Mouse (Mus musculus) adrenal gland, adult (tissue): ENCODE results near the gene Abhd15.
"Not testable (repeated sequence)": the region's sequence is repeated elsewhere in the genome, so short reads cannot be mapped to it uniquely, and the experiment has no call there.

Experiments
- DNase-seq, 2 experiments: peaks; one replicate each; pipeline ENCODE4 v3.0.0; 2022 to 2023; ENCODE audit warnings: low spot score in 1 of 2; ENCODE audit not compliant: inconsistent age in 2 of 2

The Abhd15 gene

GRCm38 (mm10) chr11:77511336-77511735 lies 3.6 kb upstream of the Abhd15 start:
- DNase-seq: no peak

GRCm38 (mm10) chr11:77512891-77513810 lies 1.8 kb upstream of the Abhd15 start:
- DNase-seq: peak; percentile 90 to 96

DNA sequence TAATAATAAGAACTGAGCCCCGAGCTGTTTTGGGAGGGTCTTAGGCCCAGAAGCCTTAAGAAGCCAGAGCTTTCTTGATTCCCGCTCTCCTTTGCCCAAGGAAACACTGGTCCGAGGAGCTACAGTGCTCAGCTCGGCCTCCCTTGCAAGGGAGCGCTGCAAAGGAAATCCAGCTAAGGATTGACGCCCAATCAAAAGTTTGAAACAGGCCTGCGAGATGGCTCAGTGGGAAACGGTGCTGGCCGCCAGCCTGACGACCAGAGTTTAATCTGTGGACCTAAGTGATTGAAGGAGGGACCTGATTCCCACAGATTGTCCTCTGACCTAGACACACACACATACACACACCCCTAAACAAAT lies 1.1 kb upstream of the Abhd15 start:
- DNase-seq: no peak

- no peak for DNase-seq
Measured at GRCm38 (mm10) chr11:77514281-77514831, 565 bp upstream of the Abhd15 start.

GRCm38 (mm10) chr11:77515637-77516552 lies 974 bp downstream of the Abhd15 start, which contains the start of gene Trp53i13:
Gene Trp53i13, minus strand, starts transcription at chr11:77515980.
- peak; percentile 64 to 65 for DNase-seq

GRCm38 (mm10) chr11:77516553-77517425 lies 1.9 kb downstream of the Abhd15 start:
- peak; percentile 35 to 75 for DNase-seq

GRCm38 (mm10) chr11:77518051-77518798 lies 3.3 kb downstream of the Abhd15 start:
- DNase-seq: peak; percentile 52 to 81

DNA sequence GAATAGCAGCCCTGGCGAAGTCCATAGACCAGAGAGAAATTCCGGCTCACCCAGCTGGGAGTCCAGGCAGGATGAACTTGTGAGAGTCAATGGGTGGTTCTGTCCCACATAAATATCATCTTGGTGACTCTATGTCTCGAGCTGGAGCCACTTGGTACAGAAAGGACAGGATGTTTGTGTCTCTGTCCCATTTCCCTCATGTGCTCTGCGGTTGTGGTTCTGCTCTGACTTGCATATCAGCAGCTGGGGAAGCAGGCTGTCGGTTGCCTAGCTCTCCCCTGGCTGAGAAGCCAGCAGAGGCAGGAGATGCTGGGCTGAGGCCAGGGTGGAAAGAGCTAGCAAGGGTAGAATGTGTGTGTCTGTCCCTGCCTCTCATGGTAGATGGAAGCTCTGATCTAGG lies 4.1 kb downstream of the Abhd15 start, which contains the start of gene Gm10392:
Gm10392 (minus strand) TSS at position 156 of the 400 bp plus-strand sequence.
- DNase-seq: peak; percentile 49 to 58

DNA sequence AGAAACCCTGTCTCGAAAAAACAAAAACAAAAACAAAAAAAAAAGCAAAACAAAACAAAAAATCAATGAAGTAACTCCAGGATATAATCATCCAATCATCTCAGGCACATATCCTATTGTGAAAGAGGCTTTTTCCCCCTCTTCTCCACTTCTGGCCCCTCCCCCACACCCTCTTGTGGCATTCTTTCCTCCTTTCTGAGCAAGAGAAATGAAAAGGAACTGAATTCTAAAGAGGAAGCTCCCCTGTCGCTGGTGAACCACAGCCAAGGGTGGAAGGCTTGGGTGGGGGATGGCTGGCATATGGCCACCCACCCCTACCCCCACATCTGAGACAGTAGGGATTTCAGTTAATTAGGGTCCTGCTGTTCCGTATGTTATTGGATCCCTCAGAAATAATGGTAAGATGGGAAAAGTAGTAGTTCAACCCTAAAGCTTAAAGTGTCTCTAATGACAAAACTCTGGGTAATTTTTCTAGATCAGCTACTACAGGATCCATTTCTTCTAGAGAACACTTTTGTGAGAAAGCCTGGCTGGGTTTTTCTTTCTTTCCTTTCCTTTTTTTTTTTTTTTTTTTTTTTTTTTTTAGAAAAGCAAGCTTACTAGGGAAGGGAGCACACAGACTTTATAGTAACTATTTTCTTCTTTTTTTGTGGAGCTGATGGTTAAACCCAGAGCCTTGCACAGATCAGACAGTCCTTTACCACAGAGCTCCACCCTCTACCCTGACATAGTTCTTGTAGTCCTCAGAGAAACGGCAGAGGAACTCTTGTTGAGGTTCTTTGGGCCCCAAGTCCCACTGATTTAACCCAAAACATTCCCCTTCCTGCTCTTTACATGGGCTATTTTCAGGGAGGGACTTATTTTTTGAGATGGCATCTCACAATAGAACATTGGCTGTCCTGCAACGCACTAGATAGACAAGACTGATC lies 5.9 kb downstream of the Abhd15 start:
- peak; percentile 24 to 56 for DNase-seq

- DNase-seq: no peak
Measured at GRCm38 (mm10) chr11:77525804-77526486, 11.0 kb downstream of the Abhd15 start.

DNA sequence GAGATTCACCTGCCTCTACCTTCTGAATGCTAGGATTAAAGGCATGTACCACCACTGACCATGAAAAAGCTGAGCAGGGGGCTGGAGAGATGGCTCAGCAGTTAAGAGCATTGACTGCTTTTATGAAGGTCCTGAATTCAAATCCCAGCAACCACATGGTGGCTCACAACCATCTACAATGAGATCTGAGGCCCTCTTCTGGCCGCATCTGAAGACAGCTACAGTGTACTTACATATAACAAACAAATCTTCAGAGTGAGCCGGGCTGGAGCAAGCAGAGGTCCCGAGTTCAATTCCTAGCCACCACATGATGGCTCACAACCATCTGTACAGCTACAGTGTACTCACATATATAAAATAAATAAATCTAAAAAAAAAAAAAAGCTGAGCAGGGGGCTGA lies 13.5 kb downstream of the Abhd15 start:
- not testable (repeated sequence) for DNase-seq

DNA sequence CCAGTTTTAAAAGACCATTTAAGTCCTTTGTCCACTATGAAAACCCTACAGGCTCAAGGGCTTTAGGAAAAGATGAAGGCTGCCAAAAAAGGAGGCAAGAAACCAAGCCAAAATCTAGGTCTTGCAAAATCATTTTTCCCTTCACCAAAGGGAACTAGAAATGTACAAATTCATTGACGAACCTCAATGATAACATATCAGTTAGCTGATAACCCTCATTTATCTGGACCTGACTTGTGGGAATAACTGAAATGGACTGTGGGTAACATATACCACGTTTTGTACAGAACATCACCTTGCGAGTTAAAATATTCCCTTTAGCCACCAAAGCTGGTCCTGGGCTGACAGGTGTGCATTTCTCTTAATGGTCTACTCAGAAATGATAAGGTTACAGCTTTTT lies 14.7 kb downstream of the Abhd15 start:
- DNase-seq: no peak

DNA sequence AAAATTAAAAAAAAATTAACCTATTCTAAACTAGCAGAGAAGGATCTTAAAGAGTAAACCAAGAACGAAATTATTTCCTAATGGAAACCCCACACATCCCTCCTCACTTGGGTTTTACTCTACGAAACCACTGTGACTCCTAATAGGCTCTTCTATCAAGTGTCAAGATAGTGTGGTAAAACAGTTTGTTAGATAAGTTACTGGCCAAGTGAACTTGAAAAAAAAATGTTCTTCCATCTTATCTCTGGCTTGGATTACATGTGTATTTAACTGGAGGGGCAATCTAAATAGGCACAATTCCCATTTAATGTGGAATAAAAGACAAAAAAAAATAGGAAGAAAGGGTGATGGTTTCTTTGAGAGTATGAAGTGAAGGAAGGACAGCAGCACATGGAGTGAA lies 15.9 kb downstream of the Abhd15 start:
- DNase-seq: no peak

DNA sequence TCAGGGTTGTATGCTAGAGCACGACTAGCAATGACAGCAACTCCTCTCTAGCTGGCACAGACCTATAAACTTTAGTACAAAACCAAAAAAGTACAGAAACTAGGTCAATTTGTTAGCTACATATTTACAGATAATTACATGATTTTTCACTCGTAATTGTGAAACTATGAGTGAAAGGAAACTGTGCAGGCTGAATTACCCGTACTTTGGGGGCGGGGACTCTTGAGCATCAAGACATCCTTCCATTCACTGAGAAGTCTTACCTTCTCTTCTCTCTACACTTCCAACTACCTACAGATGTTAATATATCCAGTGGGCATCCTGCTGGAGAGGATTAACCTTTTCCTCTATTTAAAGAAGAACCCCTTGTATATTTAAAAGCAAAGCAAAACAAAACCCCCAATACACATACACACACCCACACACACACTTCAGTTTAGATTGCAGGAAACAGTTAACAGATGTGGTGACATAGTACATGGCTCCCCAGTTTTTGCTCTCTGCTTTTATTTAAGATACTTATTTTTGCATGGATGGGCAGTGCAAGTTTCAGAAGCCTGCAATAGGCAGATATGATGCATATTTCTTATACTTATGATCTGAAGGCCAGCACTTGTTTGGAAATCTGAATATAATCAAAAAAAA lies 17.4 kb downstream of the Abhd15 start:
- no peak for DNase-seq

- DNase-seq: peak in 1 of 2 experiments; percentile 45
Measured at GRCm38 (mm10) chr11:77545261-77545660, 30.3 kb downstream of the Abhd15 start.

DNA sequence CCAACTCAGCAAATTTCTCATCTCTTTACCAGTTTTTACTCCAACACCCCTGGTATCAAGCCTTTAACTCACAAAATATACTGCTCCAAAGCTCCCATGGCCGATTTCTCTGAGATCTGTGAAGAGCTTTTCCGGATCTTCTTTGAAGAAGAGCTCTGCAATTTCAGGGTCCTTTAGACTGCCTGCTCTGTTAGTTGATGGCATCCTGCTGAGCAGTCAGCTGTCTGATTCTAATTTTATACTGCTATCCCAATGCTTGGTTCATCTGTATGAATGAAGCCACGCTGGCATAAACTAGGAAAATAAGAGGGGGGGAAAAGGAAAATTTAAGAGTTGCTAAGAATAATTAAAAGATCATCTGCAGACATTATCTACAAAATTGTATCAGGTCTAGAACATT lies 70.3 kb downstream of the Abhd15 start:
- DNase-seq: no peak
